Mouse (Mus musculus) brain, embryonic 14.5 days (tissue): ENCODE measurements around the gene Gpr45.

Source experiments
- CTCF ChIP-seq: fragments of 200-500 bp; IDR thresholded peaks from 2 replicates; pipeline ENCODE4 v1.5.1; 2012; ENCODE audit warnings: inconsistent platforms, mild to moderate bottlenecking, moderate library complexity, borderline replicate concordance; ENCODE audit not compliant: insufficient read depth, insufficient read length; ENCODE audit errors: extremely low read depth
- POLR2A ChIP-seq: fragments of 200-500 bp; IDR thresholded peaks from 2 replicates; pipeline ENCODE4 v1.6.1; 2012; ENCODE audit warnings: mild to moderate bottlenecking, inconsistent platforms, borderline replicate concordance; ENCODE audit not compliant: poor library complexity, insufficient read depth, insufficient read length, severe bottlenecking; ENCODE audit errors: extremely low read depth

- TF ChIP-seq POLR2A: no peak
- no peak for TF ChIP-seq CTCF
These were observed 119.4 kb downstream of the Gpr45 start for GRCm38 (mm10) chr1:43072028-43072427.
